Mouse (Mus musculus) olfactory bulb, adult 2 months (tissue): ENCODE results near the gene Pgap3. TPM values are rescaled to one million over a fixed set of nuclear protein-coding genes. Genes with fewer than 3 reads are reported as not detected.

Experiments used
- H3K27ac ChIP-seq: fragments of 200-500 bp; 2 replicates; pipeline ENCODE4 v1.5.1; 2012; ENCODE audit warnings: low read depth, low read length; ENCODE audit not compliant: insufficient read depth
- H3K4me1 ChIP-seq: fragments of 200-500 bp; 2 replicates; pipeline ENCODE4 v1.6.1; 2012; ENCODE audit warnings: low read length; ENCODE audit not compliant: control insufficient read depth, insufficient read depth
- H3K4me3 ChIP-seq: fragments of 200-500 bp; 2 replicates; pipeline ENCODE4 v1.5.1; 2012; ENCODE audit warnings: mild to moderate bottlenecking, low read depth, low read length, moderate library complexity; ENCODE audit not compliant: insufficient read depth
- CTCF ChIP-seq: fragments of 200-500 bp; IDR thresholded peaks from 2 replicates; pipeline ENCODE4 v1.5.1; 2012; ENCODE audit warnings: low read depth, mild to moderate bottlenecking, low read length, moderate library complexity; ENCODE audit not compliant: insufficient read depth
- POLR2A ChIP-seq: fragments of 200-500 bp; IDR thresholded peaks from 2 replicates; pipeline ENCODE4 v1.6.1; 2012; ENCODE audit warnings: mild to moderate bottlenecking, low read depth, low read length, moderate library complexity; ENCODE audit not compliant: insufficient read depth
- WGBS: fragments of 180-500 bp; shearing (Covaris S2); methylation state at CpG from one replicate; pipeline ENCODE4 v1.1.7; 2018; 5-methylcytosine and 5-hydroxymethylcytosine counted together
- polyA plus RNA-seq: library from polyadenylated mRNA; stranded (reverse); fragments of >200 nt; gene quantifications from 2 replicates; pipeline ENCODE4 v1.2.4, GENCODE M21; 2012; ENCODE audit warnings: low replicate concordance; ENCODE audit not compliant: missing spikeins, insufficient read depth, insufficient read length

Pgap3 gene
- polyA plus RNA-seq, 1 experiment = not detected

DNA sequence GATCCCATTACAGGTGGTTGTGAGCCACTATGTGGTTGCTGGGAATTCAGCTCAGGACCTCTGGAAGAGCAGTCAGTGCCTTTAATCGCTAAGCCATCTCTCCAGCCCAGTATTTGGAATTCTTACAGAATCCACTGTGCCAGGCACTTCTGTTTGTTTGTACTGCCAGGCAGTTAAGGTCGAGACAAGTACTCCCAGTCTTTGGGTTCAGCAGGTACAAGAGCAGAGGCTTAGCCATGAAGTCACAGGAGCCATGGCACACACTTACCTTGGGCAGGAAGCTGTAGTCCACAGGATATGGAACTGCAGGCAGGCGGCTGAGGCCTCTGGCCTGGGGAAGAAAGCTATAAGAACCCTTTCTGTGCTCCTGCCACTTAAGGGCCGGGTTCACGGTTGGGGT lies 36.5 kb downstream of the Pgap3 start:
- Histone ChIP-seq H3K4me3 (no peak overlapping the region), H3K4me1 (peaks cover 12% of the 10 kb centered on the region), H3K27ac (no peak overlapping the region)
- TF ChIP-seq POLR2A = no peak
- no peak for TF ChIP-seq CTCF
- WGBS = 87% methylated on average over 5 of the region's 5 CpGs

DNA sequence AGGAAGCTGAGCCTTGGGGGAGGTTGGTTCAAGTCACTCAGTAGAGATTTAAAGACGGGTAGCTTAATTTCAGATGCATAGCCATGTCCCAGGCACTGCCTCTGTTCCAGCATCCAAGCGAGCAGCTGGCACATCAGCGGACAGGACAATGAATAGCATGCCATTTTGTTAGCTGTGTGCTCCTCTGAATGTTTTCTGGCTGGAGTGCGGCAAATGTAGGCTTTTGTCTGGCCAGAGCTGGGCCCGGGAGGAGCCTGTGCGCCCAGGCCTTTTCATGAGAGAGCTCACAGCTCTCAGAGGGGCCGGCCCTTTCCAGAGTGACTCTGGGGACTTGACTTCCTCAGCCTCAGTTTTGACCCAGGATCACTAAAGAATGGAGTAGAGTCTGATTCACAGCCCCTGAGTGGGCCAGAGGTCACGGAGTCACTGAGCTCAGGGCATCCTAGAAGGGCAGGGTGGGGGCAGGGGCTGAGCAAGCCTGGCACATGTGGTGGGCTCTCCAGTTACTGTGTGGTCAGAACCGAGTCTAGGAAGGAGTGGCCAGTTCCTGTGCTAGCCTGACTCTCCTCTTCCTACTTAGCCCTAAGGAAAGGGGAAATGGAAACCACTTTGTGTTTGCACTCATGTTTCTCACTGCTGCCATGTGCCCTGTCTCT lies 39.3 kb downstream of the Pgap3 start:
- WGBS = 44% methylated on average over 9 of the region's 9 CpGs
- TF ChIP-seq CTCF = no peak
- Histone ChIP-seq H3K27ac (no peak overlapping the region), H3K4me1 (peaks cover 12% of the 10 kb centered on the region), H3K4me3 (no peak overlapping the region)

DNA sequence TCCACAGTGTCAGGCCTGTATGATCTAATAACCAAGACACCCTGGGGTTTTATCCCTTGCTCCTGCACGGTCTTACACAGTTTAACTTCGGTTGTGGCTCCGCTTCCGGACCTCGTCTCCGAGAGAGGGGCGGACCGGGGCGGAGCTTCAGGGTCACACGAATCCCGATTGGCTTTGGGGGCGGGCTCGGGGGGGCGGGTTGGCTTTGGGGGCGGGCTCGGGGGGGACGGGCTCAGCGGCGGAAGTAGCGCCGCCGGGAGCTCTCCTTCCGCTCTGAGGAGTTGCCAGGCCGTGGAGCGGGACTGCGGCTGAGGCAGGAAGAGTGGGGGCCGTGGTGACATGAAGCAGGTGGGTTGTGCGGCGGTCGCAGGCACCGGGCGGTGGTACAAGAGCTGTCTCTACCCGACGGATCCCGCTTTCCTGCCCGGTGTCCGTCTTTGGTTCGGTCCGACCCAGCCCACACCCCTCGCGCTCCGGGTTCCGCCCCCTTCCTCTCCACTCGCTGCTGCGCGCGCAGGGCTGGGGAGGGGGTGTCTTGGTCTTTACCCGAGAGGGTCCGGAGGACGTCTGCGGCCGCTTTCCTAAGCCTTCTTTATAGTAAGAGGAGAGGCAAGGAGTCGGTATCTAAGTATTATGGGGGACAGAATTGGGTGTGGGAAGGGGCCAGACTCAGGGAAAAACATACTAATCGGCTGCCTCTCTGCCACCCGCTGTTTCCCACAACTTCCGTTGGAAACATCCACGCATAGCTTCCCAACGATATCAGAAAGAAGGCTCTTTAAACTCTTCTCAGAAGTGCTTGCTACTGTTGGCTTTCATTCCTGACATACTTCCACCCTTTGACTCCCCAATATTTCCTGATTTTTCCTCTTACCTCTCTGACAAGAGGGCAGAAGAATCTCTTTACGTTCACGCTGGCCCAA lies 41.9 kb downstream of the Pgap3 start, which contains the start of gene Stard3:
Stard3 (plus strand) TSS at position 208 of the 923 bp plus-strand sequence.
- TF ChIP-seq POLR2A (0 out of 2 replicates have a peak, but pooled peaks have one; percentile 31), CTCF (no peak)
- Histone ChIP-seq H3K27ac (peak within 1 kb of the TSS; percentile 60; the same call in 1 of the 2 replicates), H3K4me3 (peak within 1 kb of the TSS; percentile 73), H3K4me1 (peaks cover 25% of the 10 kb centered on the region)
- WGBS = under 1% methylated on average over 60 of the region's 60 CpGs

DNA sequence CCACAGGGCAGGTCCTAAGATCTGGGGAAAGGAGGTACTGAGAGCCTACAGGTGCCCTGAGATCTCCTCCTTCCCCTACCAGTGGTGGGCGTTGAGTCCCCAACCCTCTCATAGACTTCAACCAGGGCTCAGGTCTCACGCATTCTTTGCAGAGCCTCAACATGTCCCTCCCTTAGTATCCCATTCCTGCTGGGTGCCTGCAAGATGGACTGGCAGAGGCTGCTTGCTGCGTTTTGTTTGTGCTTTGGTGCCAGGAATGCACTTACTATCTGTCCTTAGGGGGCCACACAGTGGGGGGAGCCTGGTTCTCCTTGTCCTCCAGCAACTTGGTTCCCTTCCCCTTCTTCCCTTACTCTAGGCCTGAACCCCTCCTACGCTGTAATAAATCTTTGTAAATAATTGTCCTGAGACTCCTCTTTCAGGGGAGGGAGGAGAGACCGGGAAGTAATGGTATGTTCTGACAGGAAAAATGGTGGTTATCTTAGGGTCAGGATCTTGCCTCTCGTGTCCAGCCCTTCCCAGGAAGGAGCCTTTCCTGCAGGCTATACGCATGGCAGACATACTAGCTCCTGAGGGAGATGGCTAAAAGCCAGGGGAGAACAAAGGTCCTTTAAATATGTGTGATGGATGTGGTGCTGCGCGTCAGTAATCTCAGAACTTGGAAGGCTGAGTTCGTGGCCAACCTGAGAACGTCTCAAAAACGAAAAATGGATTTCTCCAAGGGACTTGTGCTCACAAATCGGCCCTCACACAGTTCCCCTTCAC lies 42.7 kb downstream of the Pgap3 start:
- TF ChIP-seq CTCF = no peak
- TF ChIP-seq POLR2A = no peak
- 13% methylated on average over 13 of the region's 13 CpGs for WGBS

DNA sequence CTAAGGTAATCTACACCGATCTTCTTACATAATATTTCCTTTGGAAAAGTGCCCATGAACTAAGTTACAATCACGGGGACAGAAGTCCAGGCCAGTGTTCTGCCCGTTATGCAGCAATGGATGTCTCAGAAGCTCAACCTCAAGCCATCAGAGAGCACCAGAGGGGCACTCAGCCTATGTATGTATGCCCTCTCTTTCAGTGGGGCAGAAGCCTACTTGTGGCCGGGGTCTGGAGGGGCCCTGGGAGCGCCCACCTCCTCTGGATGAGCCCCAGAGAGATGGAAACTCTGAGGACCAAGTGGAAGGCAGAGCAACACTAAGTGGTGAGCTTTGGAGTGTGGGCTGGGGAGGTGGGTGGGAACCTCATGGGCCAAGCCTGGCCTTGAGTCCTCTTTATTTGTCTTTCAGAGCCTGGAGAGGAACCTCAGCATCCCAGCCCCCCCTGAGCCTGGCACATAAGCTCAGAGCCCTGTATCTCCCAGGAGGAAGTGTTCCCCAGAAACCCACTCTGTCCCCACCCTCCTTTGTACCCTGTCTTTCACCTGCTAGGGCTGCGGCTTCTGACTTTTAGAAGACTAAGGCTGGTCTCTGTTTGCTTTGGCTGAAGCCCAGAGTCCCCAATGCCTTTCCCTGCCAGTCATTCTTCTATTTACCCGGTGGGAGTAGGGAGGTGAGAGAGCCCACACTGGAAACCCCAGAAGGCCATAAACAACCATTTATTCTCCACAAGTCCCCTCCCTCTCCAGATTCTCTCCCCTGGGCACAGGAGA lies 43.5 kb downstream of the Pgap3 start:
- WGBS = 70% methylated on average over 7 of the region's 7 CpGs
- Histone ChIP-seq H3K27ac (no peak overlapping the region), H3K4me3 (no peak overlapping the region), H3K4me1 (peaks cover 25% of the 10 kb centered on the region)
- TF ChIP-seq POLR2A = no peak
- TF ChIP-seq CTCF = no peak

More for the DNA sequence above, 42.7 kb downstream of the Pgap3 start:
- Histone ChIP-seq H3K4me1 (peaks cover 25% of the 10 kb centered on the region), H3K27ac (no peak overlapping the region), H3K4me3 (peak overlapping the region; percentile 44)

DNA sequence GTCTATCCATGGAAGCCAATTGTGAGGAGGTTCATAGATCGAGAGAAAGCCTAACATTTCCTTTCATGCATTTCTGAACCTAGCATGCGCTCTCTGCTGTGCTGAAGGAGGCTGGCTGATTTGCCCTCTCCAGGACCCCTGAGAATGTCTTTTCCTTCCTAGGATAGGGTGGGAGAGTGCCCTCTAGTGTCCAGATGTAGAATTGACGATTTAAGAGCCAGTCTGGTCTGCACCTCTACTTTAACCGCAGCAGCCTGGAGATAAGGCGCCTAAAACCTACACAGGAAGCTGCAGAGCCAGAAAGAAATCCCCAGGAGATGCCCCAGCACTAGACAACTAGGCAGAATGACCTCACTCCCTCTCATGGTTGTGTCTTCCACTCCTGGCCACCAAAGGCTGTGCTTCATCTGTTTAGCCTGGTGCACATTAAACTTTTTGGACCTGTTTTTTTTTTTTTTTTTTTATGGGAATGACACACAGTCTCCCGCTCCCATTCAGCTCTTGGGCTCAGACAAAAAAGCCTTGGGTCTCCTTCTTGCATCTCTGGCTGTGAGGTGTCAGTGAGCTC lies 44.5 kb downstream of the Pgap3 start:
- no peak overlapping the region for H3K4me3 ChIP-seq
- WGBS = 7% methylated on average over 6 of the region's 6 CpGs
- H3K4me1 ChIP-seq = peaks cover 21% of the 10 kb centered on the region
- TF ChIP-seq POLR2A (no peak), CTCF (0 out of 2 replicates have a peak, but pooled peaks have one; percentile 40)
- H3K27ac ChIP-seq = no peak overlapping the region

DNA sequence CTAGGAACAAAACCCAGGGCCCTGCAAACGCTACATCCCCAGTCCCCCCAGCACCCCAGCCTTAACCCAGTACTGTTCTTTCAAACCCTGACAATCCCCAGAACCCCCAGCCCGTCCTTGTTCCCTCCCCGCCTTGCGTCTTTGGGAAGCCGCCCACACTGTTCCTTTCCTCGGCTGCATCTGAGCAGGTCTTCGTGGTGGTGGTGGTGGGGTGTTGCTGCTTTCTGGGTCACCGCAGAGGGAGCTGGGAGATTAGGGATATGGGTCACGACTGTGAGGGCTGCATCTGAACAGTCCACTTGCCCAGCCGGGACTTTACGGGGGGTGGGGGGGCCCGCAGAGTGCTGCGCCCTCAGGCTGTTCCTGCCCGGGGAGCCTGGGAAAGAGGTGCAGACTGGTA lies 45.8 kb downstream of the Pgap3 start:
- Histone ChIP-seq H3K4me1 (peaks cover 14% of the 10 kb centered on the region), H3K4me3 (no peak overlapping the region), H3K27ac (no peak overlapping the region)
- 54% methylated on average over 14 of the region's 14 CpGs for WGBS
- TF ChIP-seq POLR2A = no peak
- TF ChIP-seq CTCF = no peak

DNA sequence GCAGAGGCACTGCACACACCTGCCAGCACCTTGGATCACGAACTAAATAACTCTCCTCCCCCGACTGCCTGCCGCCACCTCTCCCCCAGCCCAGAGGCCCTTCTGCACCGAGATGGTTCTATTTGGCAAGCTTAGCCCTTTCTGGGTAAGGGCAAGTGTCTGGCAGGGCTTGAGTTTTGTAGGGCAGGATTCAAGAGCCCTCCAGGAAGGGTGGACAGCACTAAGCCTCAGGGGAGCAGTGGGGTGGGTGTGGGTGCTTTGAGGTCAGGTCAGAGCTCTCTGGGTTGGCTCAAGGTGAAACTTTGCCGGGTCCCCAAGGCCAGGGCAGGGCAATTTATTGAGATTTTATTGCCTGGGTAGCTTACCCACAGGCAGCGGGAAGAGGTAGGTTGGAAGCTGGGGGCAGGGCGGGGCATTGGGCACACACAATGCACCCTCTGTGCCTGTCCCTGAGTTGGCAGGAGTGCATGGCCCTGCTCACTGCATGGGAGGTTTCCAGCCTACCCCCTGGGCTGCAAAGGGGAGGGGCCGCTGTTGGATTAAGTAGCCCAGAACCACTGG lies 46.6 kb downstream of the Pgap3 start:
- no peak overlapping the region for H3K4me3 ChIP-seq
- peaks cover 18% of the 10 kb centered on the region for H3K4me1 ChIP-seq
- no peak overlapping the region for H3K27ac ChIP-seq
- 52% methylated on average over 8 of the region's 8 CpGs for WGBS
- TF ChIP-seq CTCF (no peak), POLR2A (no peak)
